Mouse (Mus musculus) C2C12 (cell line): ENCODE results near the gene Kng1.
"Not testable (repeated sequence)": the region's sequence is repeated elsewhere in the genome, so short reads cannot be mapped to it uniquely, and the experiment has no call there.

Source experiments
- CTCF ChIP-seq: IDR thresholded peaks from one replicate; pipeline ENCODE4 v1.5.1; 2011; ENCODE audit not compliant: control insufficient read depth, insufficient read depth, insufficient read length
- MYOD1 ChIP-seq: IDR thresholded peaks from one replicate; pipeline ENCODE4 v1.6.1; 2011; ENCODE audit warnings: low read depth; ENCODE audit not compliant: control insufficient read depth, insufficient read length

GRCm38 (mm10) chr16:23020571-23020970 is 37.1 kb upstream of the Kng1 start:
- TF ChIP-seq CTCF, MYOD1: not testable (repeated sequence)
